Mouse (Mus musculus): ENCODE measurements around the gene Micu1. TPM values are rescaled to one million over a fixed set of nuclear protein-coding genes. Genes with fewer than 3 reads are reported as not detected.
A peak's percentile ranks its signal among the peaks of the same experiment; 100 is the strongest.

The Micu1 gene
- polyA plus RNA-seq, 1 experiment = 22.9 TPM

- no peaks in the 10 kb centered on the region for H3K9me3 ChIP-seq (replicated peaks; ENCODE audit: control insufficient read depth, insufficient read depth, low read length, poor library complexity, severe bottlenecking)
- H3K4me1 ChIP-seq (ENCODE audit: control insufficient read depth, insufficient read depth, low read length) = no peaks in the 10 kb centered on the region
- no peak overlapping the region for H3K4me3 ChIP-seq (ENCODE audit: low read depth, low read length)
- H3K27ac ChIP-seq (ENCODE audit: insufficient read depth, low read length) = no peak overlapping the region
- TF ChIP-seq CTCF (IDR thresholded peaks at IDR 0.05; ENCODE audit: low read depth, low read length) (no peak), EP300 (IDR thresholded peaks at IDR 0.05; ENCODE audit: insufficient read depth, low read depth, low read length) (no peak), POLR2A (IDR thresholded peaks at IDR 0.05; ENCODE audit: insufficient read depth, low read length) (no peak)
- no peak overlapping the region for H3K9ac ChIP-seq (ENCODE audit: low read depth, poor library complexity, severe bottlenecking)
- no peaks in the 10 kb centered on the region for H3K27me3 ChIP-seq (ENCODE audit: control insufficient read depth, insufficient read depth, low read length, poor library complexity, severe bottlenecking)
- H3K36me3 ChIP-seq (ENCODE audit: control insufficient read depth, insufficient read depth, low read length, poor library complexity, severe bottlenecking) = no peaks in the 10 kb centered on the region
Observed at GRCm38 (mm10) chr10:59692441-59692840, 9.8 kb upstream of the Micu1 start.

DNA sequence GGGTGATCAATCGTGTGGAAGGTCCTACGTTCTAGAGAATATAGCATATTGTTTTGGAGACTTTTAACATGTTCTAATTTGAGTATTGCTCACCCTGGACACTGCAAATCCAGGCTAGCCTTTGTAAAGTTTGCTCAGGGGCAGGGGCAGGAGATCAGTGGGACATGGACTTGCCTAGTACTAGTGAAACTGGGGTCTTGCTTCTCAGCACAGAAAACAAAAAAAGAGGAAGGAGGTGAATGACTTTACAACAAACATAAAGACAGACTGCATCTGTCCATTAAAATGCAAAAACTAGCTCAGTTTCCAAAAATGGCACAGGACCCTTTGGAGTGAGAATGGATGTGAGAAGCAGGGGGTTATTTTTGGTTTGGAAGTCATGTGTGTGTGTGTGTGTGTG is 8.2 kb upstream of the Micu1 start:
- H3K36me3 ChIP-seq (ENCODE audit: control insufficient read depth, insufficient read depth, low read length, poor library complexity, severe bottlenecking) = no peaks in the 10 kb centered on the region
- H3K4me1 ChIP-seq (ENCODE audit: control insufficient read depth, insufficient read depth, low read length) = no peaks in the 10 kb centered on the region
- H3K9me3 ChIP-seq (replicated peaks; ENCODE audit: control insufficient read depth, insufficient read depth, low read length, poor library complexity, severe bottlenecking) = no peaks in the 10 kb centered on the region
- TF ChIP-seq POLR2A (IDR thresholded peaks at IDR 0.05; ENCODE audit: insufficient read depth, low read length) = no peak
- H3K4me3 ChIP-seq (ENCODE audit: low read depth, low read length) = no peak overlapping the region
- H3K27ac ChIP-seq (ENCODE audit: insufficient read depth, low read length) = no peak overlapping the region
- H3K27me3 ChIP-seq (ENCODE audit: control insufficient read depth, insufficient read depth, low read length, poor library complexity, severe bottlenecking) = no peaks in the 10 kb centered on the region
- H3K9ac ChIP-seq (ENCODE audit: low read depth, poor library complexity, severe bottlenecking) = no peak overlapping the region

DNA sequence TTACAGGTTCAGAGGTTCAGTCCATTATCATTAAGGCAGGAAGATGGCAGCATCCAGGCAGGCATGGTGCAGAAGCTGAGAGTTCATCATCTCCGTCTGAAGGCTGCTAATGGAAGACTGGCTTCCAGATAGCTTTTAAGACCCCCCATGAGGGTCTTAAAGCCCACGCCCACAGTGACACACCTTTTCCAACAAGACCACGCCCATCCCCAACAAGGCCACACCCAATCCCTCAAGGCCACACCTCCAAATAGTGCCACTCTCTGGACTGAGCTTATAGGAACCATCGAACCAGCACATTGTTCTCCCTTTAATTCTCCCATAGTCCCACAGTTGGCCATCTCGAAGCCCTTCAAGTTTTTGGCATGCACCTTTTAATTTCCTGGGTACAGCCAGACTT is 2.8 kb upstream of the Micu1 start:
- TF ChIP-seq POLR2A (IDR thresholded peaks at IDR 0.05; ENCODE audit: insufficient read depth, low read length) (no peak), EP300 (IDR thresholded peaks at IDR 0.05; ENCODE audit: insufficient read depth, low read depth, low read length) (0 out of 2 replicates have a peak, but pooled peaks have one; percentile 9)
- no peak overlapping the region for H3K9ac ChIP-seq (ENCODE audit: low read depth, poor library complexity, severe bottlenecking)
- peak overlapping the region; percentile 11; the same call in 1 of the 2 replicates for H3K4me3 ChIP-seq (ENCODE audit: low read depth, low read length)
- no peak overlapping the region for H3K27ac ChIP-seq (ENCODE audit: insufficient read depth, low read length)
- no peaks in the 10 kb centered on the region for H3K9me3 ChIP-seq (replicated peaks; ENCODE audit: control insufficient read depth, insufficient read depth, low read length, poor library complexity, severe bottlenecking)
- peaks cover 1% of the 10 kb centered on the region for H3K4me1 ChIP-seq (ENCODE audit: control insufficient read depth, insufficient read depth, low read length)
- no peaks in the 10 kb centered on the region for H3K36me3 ChIP-seq (ENCODE audit: control insufficient read depth, insufficient read depth, low read length, poor library complexity, severe bottlenecking)
- H3K27me3 ChIP-seq (ENCODE audit: control insufficient read depth, insufficient read depth, low read length, poor library complexity, severe bottlenecking) = no peaks in the 10 kb centered on the region

DNA sequence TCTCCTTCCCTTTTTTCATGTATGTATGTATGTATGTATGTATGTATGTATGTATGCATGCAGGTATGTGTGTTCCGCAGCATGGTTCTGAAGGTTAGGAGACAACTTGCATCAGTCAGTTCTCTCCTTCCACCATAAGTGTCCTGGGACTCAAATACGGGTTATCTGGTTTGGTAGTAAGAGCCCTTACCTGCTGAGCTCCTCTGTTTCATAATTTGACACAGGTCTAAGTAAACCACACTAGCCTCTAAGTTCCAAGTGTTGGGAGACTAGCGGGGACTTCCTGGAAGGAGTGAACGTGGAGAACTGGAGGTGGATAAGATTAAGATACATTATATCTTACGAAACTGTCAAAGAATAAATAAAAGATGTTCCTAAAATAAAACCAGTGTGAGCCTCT is 472 bp upstream of the Micu1 start:
- peaks cover 1% of the 10 kb centered on the region for H3K4me1 ChIP-seq (ENCODE audit: control insufficient read depth, insufficient read depth, low read length)
- H3K36me3 ChIP-seq (ENCODE audit: control insufficient read depth, insufficient read depth, low read length, poor library complexity, severe bottlenecking) = no peaks in the 10 kb centered on the region
- H3K9me3 ChIP-seq (replicated peaks; ENCODE audit: control insufficient read depth, insufficient read depth, low read length, poor library complexity, severe bottlenecking) = no peaks in the 10 kb centered on the region
- H3K27me3 ChIP-seq (ENCODE audit: control insufficient read depth, insufficient read depth, low read length, poor library complexity, severe bottlenecking) = no peaks in the 10 kb centered on the region
- TF ChIP-seq CTCF (IDR thresholded peaks at IDR 0.05; ENCODE audit: low read depth, low read length) (no peak), POLR2A (IDR thresholded peaks at IDR 0.05; ENCODE audit: insufficient read depth, low read length) (no peak), EP300 (IDR thresholded peaks at IDR 0.05; ENCODE audit: insufficient read depth, low read depth, low read length) (no peak)
- H3K9ac ChIP-seq (ENCODE audit: low read depth, poor library complexity, severe bottlenecking) = no peak overlapping the region
- H3K27ac ChIP-seq (ENCODE audit: insufficient read depth, low read length) = no peak overlapping the region
- H3K4me3 ChIP-seq (ENCODE audit: low read depth, low read length) = no peak overlapping the region

DNA sequence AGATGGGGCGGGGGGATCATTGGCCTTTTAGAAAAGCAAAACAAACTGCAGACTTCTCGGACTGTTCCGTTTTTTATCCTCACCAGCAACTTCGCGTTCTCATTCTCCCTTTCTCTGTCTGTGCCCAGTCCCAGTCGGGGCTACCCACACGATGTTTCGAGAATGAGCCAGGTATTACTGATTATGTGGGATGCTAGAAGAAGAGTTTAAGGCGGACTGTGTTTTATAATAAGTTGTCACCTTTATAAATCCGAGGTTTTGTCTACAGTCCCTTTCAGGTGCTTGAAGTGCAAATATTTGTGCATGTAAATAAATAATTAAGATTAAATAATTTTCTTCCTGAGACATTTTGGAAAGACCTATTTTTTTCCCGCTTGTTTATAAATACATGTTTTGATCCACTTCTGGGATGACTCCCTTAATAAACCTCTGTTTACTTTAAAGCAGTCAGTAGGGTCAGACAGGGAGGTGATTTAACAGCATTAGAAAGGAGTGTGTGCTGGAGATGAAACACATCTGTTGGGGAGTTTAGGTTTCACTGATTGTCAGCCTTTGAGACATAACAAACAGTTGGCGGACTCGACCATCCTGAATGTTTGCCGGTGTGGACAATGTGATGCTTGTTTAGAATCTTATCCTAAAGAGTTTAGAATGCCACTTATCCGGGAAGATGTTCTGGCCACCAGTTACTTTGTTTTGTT is 933 bp downstream of the Micu1 start:
- peaks cover 1% of the 10 kb centered on the region for H3K4me1 ChIP-seq (ENCODE audit: control insufficient read depth, insufficient read depth, low read length)
- H3K4me3 ChIP-seq (ENCODE audit: low read depth, low read length) = peak overlapping the region; percentile 81
- H3K9ac ChIP-seq (ENCODE audit: low read depth, poor library complexity, severe bottlenecking) = peak overlapping the region; percentile 61
- no peaks in the 10 kb centered on the region for H3K9me3 ChIP-seq (replicated peaks; ENCODE audit: control insufficient read depth, insufficient read depth, low read length, poor library complexity, severe bottlenecking)
- peak overlapping the region; percentile 47; the same call in 1 of the 2 replicates for H3K27ac ChIP-seq (ENCODE audit: insufficient read depth, low read length)
- TF ChIP-seq POLR2A (IDR thresholded peaks at IDR 0.05; ENCODE audit: insufficient read depth, low read length) (no peak), EP300 (IDR thresholded peaks at IDR 0.05; ENCODE audit: insufficient read depth, low read depth, low read length) (no peak), CTCF (IDR thresholded peaks at IDR 0.05; ENCODE audit: low read depth, low read length) (no peak)
- H3K36me3 ChIP-seq (ENCODE audit: control insufficient read depth, insufficient read depth, low read length, poor library complexity, severe bottlenecking) = no peaks in the 10 kb centered on the region
- H3K27me3 ChIP-seq (ENCODE audit: control insufficient read depth, insufficient read depth, low read length, poor library complexity, severe bottlenecking) = no peaks in the 10 kb centered on the region

- Histone ChIP-seq H3K4me1 (ENCODE audit: control insufficient read depth, insufficient read depth, low read length) (peaks cover 1% of the 10 kb centered on the region), H3K4me3 (ENCODE audit: low read depth, low read length) (no peak overlapping the region), H3K27ac (ENCODE audit: insufficient read depth, low read length) (no peak overlapping the region), H3K9ac (ENCODE audit: low read depth, poor library complexity, severe bottlenecking) (no peak overlapping the region), H3K27me3 (ENCODE audit: control insufficient read depth, insufficient read depth, low read length, poor library complexity, severe bottlenecking) (no peaks in the 10 kb centered on the region), H3K36me3 (ENCODE audit: control insufficient read depth, insufficient read depth, low read length, poor library complexity, severe bottlenecking) (no peaks in the 10 kb centered on the region), H3K9me3 (replicated peaks; ENCODE audit: control insufficient read depth, insufficient read depth, low read length, poor library complexity, severe bottlenecking) (no peaks in the 10 kb centered on the region)
- TF ChIP-seq EP300 (IDR thresholded peaks at IDR 0.05; ENCODE audit: insufficient read depth, low read depth, low read length) = no peak
- no peak for TF ChIP-seq CTCF (IDR thresholded peaks at IDR 0.05; ENCODE audit: low read depth, low read length)
- TF ChIP-seq POLR2A (IDR thresholded peaks at IDR 0.05; ENCODE audit: insufficient read depth, low read length) = no peak
Observed at GRCm38 (mm10) chr10:59706991-59707546, 4.8 kb downstream of the Micu1 start.

Measured in ES-Bruce4 (cell line).